Mouse (Mus musculus) olfactory bulb, adult 2 months (tissue): ENCODE measurements around the gene Tln1. TPM values are rescaled to one million over a fixed set of nuclear protein-coding genes. Genes with fewer than 3 reads are reported as not detected.

ENCODE experiments used
- H3K27ac ChIP-seq: fragments of 200-500 bp; 2 replicates; pipeline ENCODE4 v1.5.1; 2012; ENCODE audit warnings: low read depth, low read length; ENCODE audit not compliant: insufficient read depth
- H3K4me1 ChIP-seq: fragments of 200-500 bp; 2 replicates; pipeline ENCODE4 v1.6.1; 2012; ENCODE audit warnings: low read length; ENCODE audit not compliant: control insufficient read depth, insufficient read depth
- H3K4me3 ChIP-seq: fragments of 200-500 bp; 2 replicates; pipeline ENCODE4 v1.5.1; 2012; ENCODE audit warnings: mild to moderate bottlenecking, low read depth, low read length, moderate library complexity; ENCODE audit not compliant: insufficient read depth
- CTCF ChIP-seq: fragments of 200-500 bp; IDR thresholded peaks from 2 replicates; pipeline ENCODE4 v1.5.1; 2012; ENCODE audit warnings: low read depth, mild to moderate bottlenecking, low read length, moderate library complexity; ENCODE audit not compliant: insufficient read depth
- POLR2A ChIP-seq: fragments of 200-500 bp; IDR thresholded peaks from 2 replicates; pipeline ENCODE4 v1.6.1; 2012; ENCODE audit warnings: mild to moderate bottlenecking, low read depth, low read length, moderate library complexity; ENCODE audit not compliant: insufficient read depth
- WGBS: fragments of 180-500 bp; shearing (Covaris S2); methylation state at CpG from one replicate; pipeline ENCODE4 v1.1.7; 2018; 5-methylcytosine and 5-hydroxymethylcytosine counted together
- polyA plus RNA-seq: library from polyadenylated mRNA; stranded (reverse); fragments of >200 nt; gene quantifications from 2 replicates; pipeline ENCODE4 v1.2.4, GENCODE M21; 2012; ENCODE audit warnings: low replicate concordance; ENCODE audit not compliant: missing spikeins, insufficient read depth, insufficient read length

Gene Tln1
- polyA plus RNA-seq, 1 experiment: 147 TPM

- Histone ChIP-seq H3K27ac (no peak overlapping the region), H3K4me3 (no peak overlapping the region), H3K4me1 (peaks cover 3% of the 10 kb centered on the region)
- 86% methylated on average over 4 of the region's 4 CpGs for WGBS
- no peak for TF ChIP-seq POLR2A
- TF ChIP-seq CTCF: no peak
Measured at GRCm38 (mm10) chr4:43513791-43514190, 48.7 kb downstream of the Tln1 start.

- Histone ChIP-seq H3K4me3 (no peak overlapping the region), H3K4me1 (peaks cover 8% of the 10 kb centered on the region), H3K27ac (no peak overlapping the region)
- WGBS: 91% methylated on average over 4 of the region's 4 CpGs
- no peak for TF ChIP-seq POLR2A
Measured at GRCm38 (mm10) chr4:43513300-43513699, 49.2 kb downstream of the Tln1 start.

- WGBS: 83% methylated on average over 7 of the region's 7 CpGs
- no peak for TF ChIP-seq CTCF
- TF ChIP-seq POLR2A: no peak
- peaks cover 10% of the 10 kb centered on the region for H3K4me1 ChIP-seq
- H3K4me3 ChIP-seq: no peak overlapping the region
- no peak overlapping the region for H3K27ac ChIP-seq
Measured at GRCm38 (mm10) chr4:43512653-43513052, 49.8 kb downstream of the Tln1 start.

- TF ChIP-seq POLR2A (no peak), CTCF (no peak)
- no peak overlapping the region for H3K4me3 ChIP-seq
- 83% methylated on average over 19 of the region's 19 CpGs for WGBS
- H3K4me1 ChIP-seq: peaks cover 10% of the 10 kb centered on the region
- H3K27ac ChIP-seq: no peak overlapping the region
Measured at GRCm38 (mm10) chr4:43511675-43512454, 50.6 kb downstream of the Tln1 start.

GRCm38 (mm10) chr4:43509109-43509508, 53.4 kb downstream of the Tln1 start:
- H3K27ac ChIP-seq: no peak overlapping the region
- peaks cover 10% of the 10 kb centered on the region for H3K4me1 ChIP-seq
- 42% methylated on average over 9 of the region's 9 CpGs for WGBS
- no peak for TF ChIP-seq CTCF
- no peak for TF ChIP-seq POLR2A
- no peak overlapping the region for H3K4me3 ChIP-seq

GRCm38 (mm10) chr4:43508666-43508997, 53.9 kb downstream of the Tln1 start:
- WGBS: 10% methylated on average over 13 of the region's 13 CpGs
- TF ChIP-seq POLR2A: no peak
- no peak for TF ChIP-seq CTCF
- peaks cover 10% of the 10 kb centered on the region for H3K4me1 ChIP-seq

GRCm38 (mm10) chr4:43507938-43508665, 54.4 kb downstream of the Tln1 start:
- TF ChIP-seq POLR2A (no peak), CTCF (no peak)
- Histone ChIP-seq H3K27ac (no peak overlapping the region), H3K4me3 (peak overlapping the region; percentile 27), H3K4me1 (peaks cover 10% of the 10 kb centered on the region)
- WGBS: 14% methylated on average over 22 of the region's 22 CpGs

More at GRCm38 (mm10) chr4:43508666-43508997, 53.9 kb downstream of the Tln1 start:
- Histone ChIP-seq H3K27ac (no peak overlapping the region), H3K4me3 (peak overlapping the region; percentile 27)

GRCm38 (mm10) chr4:43506536-43507185, 55.8 kb downstream of the Tln1 start, which contains the start of gene Car9:
Gene Car9 (plus strand): TSS chr4:43506966.
- H3K4me3 ChIP-seq: no peak within 1 kb of the TSS
- TF ChIP-seq POLR2A: no peak
- TF ChIP-seq CTCF: no peak
- no peak within 1 kb of the TSS for H3K27ac ChIP-seq
- 56% methylated on average over 9 of the region's 9 CpGs for WGBS
- peaks cover 10% of the 10 kb centered on the region for H3K4me1 ChIP-seq

- TF ChIP-seq POLR2A (no peak), CTCF (no peak)
- no peak overlapping the region for H3K27ac ChIP-seq
- no peak overlapping the region for H3K4me3 ChIP-seq
- 59% methylated on average over 8 of the region's 8 CpGs for WGBS
- H3K4me1 ChIP-seq: peaks cover 10% of the 10 kb centered on the region
Measured at GRCm38 (mm10) chr4:43506074-43506473, 56.4 kb downstream of the Tln1 start.
